Mouse (Mus musculus) lung, embryonic 16.5 days (tissue): ENCODE results near the gene Stx11. TPM values are rescaled to one million over a fixed set of nuclear protein-coding genes. Genes with fewer than 3 reads are reported as not detected.
A peak's percentile ranks its signal among the peaks of the same experiment; 100 is the strongest.

ENCODE experiments used
- ATAC-seq: fragments of 200-750 bp; cut with Nextera tagmentation; 2 replicates; pipeline ENCODE4 v1.8.0; 2017; ENCODE audit warnings: low read depth, mild to moderate bottlenecking, moderate library complexity
- H3K27ac ChIP-seq: fragments of 300-500 bp; sonication (generic); 2 replicates; pipeline ENCODE4 v1.5.1; 2014; ENCODE audit warnings: mild to moderate bottlenecking, control low read depth, low read length
- H3K27me3 ChIP-seq: fragments of 300-500 bp; sonication (generic); 2 replicates; pipeline ENCODE4 v1.6.1; 2014; ENCODE audit warnings: low read depth, low read length, mixed read lengths; ENCODE audit not compliant: control insufficient read depth, insufficient read depth
- H3K36me3 ChIP-seq: fragments of 300-500 bp; sonication (generic); 2 replicates; pipeline ENCODE4 v1.6.1; 2014; ENCODE audit warnings: low read length; ENCODE audit not compliant: control insufficient read depth, insufficient read depth
- H3K4me1 ChIP-seq: fragments of 300-500 bp; sonication (generic); replicated peaks from 2 replicates; pipeline ENCODE4 v1.6.1; 2014; ENCODE audit warnings: low read length, mixed read lengths; ENCODE audit not compliant: control insufficient read depth, insufficient read depth
- H3K4me2 ChIP-seq: fragments of 300-500 bp; sonication (generic); 2 replicates; pipeline ENCODE4 v1.6.1; 2014; ENCODE audit warnings: low read depth, low read length, control low read depth
- H3K4me3 ChIP-seq: fragments of 300-500 bp; sonication (generic); 2 replicates; pipeline ENCODE4 v1.5.1; 2014; ENCODE audit warnings: mild to moderate bottlenecking, low read length, control low read depth
- H3K9ac ChIP-seq: fragments of 300-500 bp; sonication (generic); 2 replicates; pipeline ENCODE4 v1.6.1; 2014; ENCODE audit warnings: low read length, control low read depth
- H3K9me3 ChIP-seq: fragments of 300-500 bp; sonication (generic); 2 replicates; pipeline ENCODE4 v1.6.1; 2016; ENCODE audit warnings: low read length; ENCODE audit not compliant: control insufficient read depth
- WGBS: fragments of 180-500 bp; shearing (Covaris S2); extraction: QIAGEN DNeasy Blood & Tissue Kit; methylation state at CpG from one replicate; pipeline ENCODE4 v1.1.7; 2014; 5-methylcytosine and 5-hydroxymethylcytosine counted together
- polyA plus RNA-seq: library from polyadenylated mRNA; unstranded; fragments of >200 nt; fragmentation: Nextera tagmentation; extraction: Ambion mirVana; gene quantifications from 2 replicates; pipeline ENCODE4 v1.2.1, GENCODE M21; 2015

Gene Stx11
- polyA plus RNA-seq, 1 experiment from 2014 or later, result 2.7 TPM

- Histone ChIP-seq H3K4me1 (peaks cover 8% of the 10 kb centered on the region; the same call in 1 of the 2 replicates), H3K36me3 (no peaks in the 10 kb centered on the region), H3K27ac (no peak overlapping the region), H3K9me3 (no peaks in the 10 kb centered on the region), H3K4me3 (no peak overlapping the region), H3K9ac (no peak overlapping the region), H3K4me2 (no peak overlapping the region), H3K27me3 (peaks cover 20% of the 10 kb centered on the region)
- ATAC-seq, result no peak
- WGBS, result 74% methylated on average over 2 of the region's 2 CpGs
These were observed 25.3 kb downstream of the Stx11 start for GRCm38 (mm10) chr10:12938763-12939162.

DNA sequence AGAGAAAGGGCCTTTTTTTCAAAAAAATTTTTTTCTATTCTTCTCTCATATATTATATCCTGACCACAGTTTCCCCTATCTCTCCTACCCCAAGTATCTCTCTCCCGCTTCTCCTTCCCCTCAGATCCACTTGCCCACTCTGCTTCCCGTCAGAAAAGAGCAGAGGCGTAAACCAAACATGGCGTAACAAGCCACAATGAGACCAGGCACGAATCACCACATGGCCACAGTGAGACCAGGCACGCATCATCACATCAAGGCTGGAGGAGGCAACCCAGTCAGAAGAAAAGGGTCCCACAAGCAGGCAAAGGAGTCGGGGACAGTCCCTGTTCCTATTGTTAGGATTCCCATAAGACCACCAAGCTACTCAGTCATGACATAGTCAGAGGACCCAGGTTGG lies 28.0 kb downstream of the Stx11 start:
- H3K4me2 ChIP-seq, result no peak overlapping the region
- no peak for ATAC-seq
- WGBS, result 91% methylated on average over 7 of the region's 7 CpGs
- H3K36me3 ChIP-seq, result no peaks in the 10 kb centered on the region
- no peaks in the 10 kb centered on the region for H3K9me3 ChIP-seq
- no peak overlapping the region for H3K4me3 ChIP-seq
- no peak overlapping the region for H3K9ac ChIP-seq
- peaks cover 8% of the 10 kb centered on the region for H3K27me3 ChIP-seq
- peaks cover 3% of the 10 kb centered on the region; the same call in 1 of the 2 replicates for H3K4me1 ChIP-seq
- no peak overlapping the region for H3K27ac ChIP-seq

GRCm38 (mm10) chr10:12935575-12935974 lies 28.5 kb downstream of the Stx11 start:
- WGBS, result 85% methylated on average over 5 of the region's 5 CpGs
- Histone ChIP-seq H3K36me3 (no peaks in the 10 kb centered on the region), H3K27me3 (peaks cover 3% of the 10 kb centered on the region), H3K27ac (no peak overlapping the region), H3K4me3 (no peak overlapping the region), H3K9ac (no peak overlapping the region), H3K9me3 (no peaks in the 10 kb centered on the region), H3K4me2 (no peak overlapping the region), H3K4me1 (no peaks in the 10 kb centered on the region)
- ATAC-seq, result no peak

GRCm38 (mm10) chr10:12931492-12932400 lies 32.4 kb downstream of the Stx11 start:
- Histone ChIP-seq H3K27me3 (no peaks in the 10 kb centered on the region), H3K4me3 (no peak overlapping the region), H3K27ac (peak overlapping the region; percentile 28), H3K9ac (no peak overlapping the region), H3K36me3 (no peaks in the 10 kb centered on the region), H3K4me1 (no peaks in the 10 kb centered on the region), H3K4me2 (no peak overlapping the region), H3K9me3 (no peaks in the 10 kb centered on the region)
- WGBS, result 41% methylated on average over 10 of the region's 10 CpGs
- peak; percentile 78 for ATAC-seq

GRCm38 (mm10) chr10:12930351-12930905 lies 33.7 kb downstream of the Stx11 start:
- Histone ChIP-seq H3K36me3 (no peaks in the 10 kb centered on the region), H3K27ac (no peak overlapping the region), H3K4me1 (no peaks in the 10 kb centered on the region), H3K27me3 (no peaks in the 10 kb centered on the region), H3K4me3 (no peak overlapping the region), H3K9me3 (no peaks in the 10 kb centered on the region), H3K4me2 (no peak overlapping the region), H3K9ac (no peak overlapping the region)
- no peak for ATAC-seq
- 41% methylated on average over 6 of the region's 6 CpGs for WGBS

DNA sequence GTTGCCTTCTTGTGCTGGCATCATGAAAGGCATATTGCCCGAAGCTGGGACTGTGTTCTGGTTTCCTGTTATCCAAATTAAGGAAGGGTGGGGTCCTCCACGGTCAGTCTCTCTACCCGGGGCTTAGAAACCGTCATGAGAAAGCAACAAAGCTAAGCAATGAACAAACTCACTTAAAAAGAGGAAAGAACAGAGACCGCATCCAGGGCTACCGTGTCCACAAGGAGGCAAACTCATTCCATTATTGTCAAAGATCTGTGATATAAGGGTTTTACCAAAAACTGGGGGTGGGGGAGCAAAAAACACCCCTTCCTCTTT lies 34.3 kb downstream of the Stx11 start:
- H3K27me3 ChIP-seq, result no peaks in the 10 kb centered on the region
- no peak overlapping the region for H3K9ac ChIP-seq
- no peaks in the 10 kb centered on the region for H3K9me3 ChIP-seq
- ATAC-seq, result no peak
- H3K4me1 ChIP-seq, result no peaks in the 10 kb centered on the region
- 53% methylated on average over 6 of the region's 6 CpGs for WGBS
- no peak overlapping the region for H3K27ac ChIP-seq
- H3K4me3 ChIP-seq, result no peak overlapping the region
- no peak overlapping the region for H3K4me2 ChIP-seq
- H3K36me3 ChIP-seq, result no peaks in the 10 kb centered on the region

- Histone ChIP-seq H3K27ac (no peak overlapping the region), H3K36me3 (no peaks in the 10 kb centered on the region), H3K4me3 (no peak overlapping the region), H3K27me3 (no peaks in the 10 kb centered on the region), H3K4me1 (no peaks in the 10 kb centered on the region), H3K4me2 (no peak overlapping the region), H3K9me3 (no peaks in the 10 kb centered on the region), H3K9ac (no peak overlapping the region)
- ATAC-seq, result no peak
- WGBS, result 73% methylated on average over 7 of the region's 7 CpGs
These were observed 34.8 kb downstream of the Stx11 start for GRCm38 (mm10) chr10:12929149-12929856.

DNA sequence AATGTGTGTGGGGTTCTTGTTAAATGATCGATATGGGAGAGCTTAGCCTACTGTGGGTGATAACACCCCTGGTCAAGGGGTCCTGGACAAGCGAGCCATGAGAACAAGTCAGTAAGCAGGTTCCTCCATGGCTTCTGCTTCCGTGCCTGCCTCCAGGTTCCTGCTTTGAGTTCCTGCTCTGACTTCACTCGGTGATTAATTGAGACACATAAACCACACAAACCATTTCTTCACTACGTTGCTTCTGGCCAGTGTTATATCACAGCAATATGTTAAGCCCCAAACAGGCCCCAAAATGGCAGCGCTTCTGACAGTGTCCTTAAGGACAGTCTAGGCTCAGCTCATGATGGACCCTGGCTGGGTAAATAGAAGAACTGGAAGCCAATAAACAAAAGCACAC lies 35.9 kb downstream of the Stx11 start:
- Histone ChIP-seq H3K9me3 (no peaks in the 10 kb centered on the region), H3K9ac (no peak overlapping the region), H3K27ac (no peak overlapping the region), H3K4me3 (no peak overlapping the region), H3K27me3 (no peaks in the 10 kb centered on the region), H3K36me3 (no peaks in the 10 kb centered on the region), H3K4me1 (no peaks in the 10 kb centered on the region), H3K4me2 (no peak overlapping the region)
- no peak for ATAC-seq
- WGBS, result 79% methylated on average over 6 of the region's 6 CpGs

GRCm38 (mm10) chr10:12922574-12923353 lies 41.3 kb downstream of the Stx11 start:
- no peaks in the 10 kb centered on the region for H3K4me1 ChIP-seq
- peak overlapping the region; percentile 81 for H3K9ac ChIP-seq
- ATAC-seq, result peak; percentile 94
- WGBS, result under 1% methylated on average over 55 of the region's 55 CpGs
- H3K4me2 ChIP-seq, result peak overlapping the region; percentile 70
- no peaks in the 10 kb centered on the region for H3K9me3 ChIP-seq
- no peaks in the 10 kb centered on the region for H3K27me3 ChIP-seq
- peak overlapping the region; percentile 79 for H3K4me3 ChIP-seq
- H3K27ac ChIP-seq, result peak overlapping the region; percentile 85
- H3K36me3 ChIP-seq, result no peaks in the 10 kb centered on the region
